Comparison of ENCODE assay signal across 11 mouse cellular contexts in the genomic region with DNA sequence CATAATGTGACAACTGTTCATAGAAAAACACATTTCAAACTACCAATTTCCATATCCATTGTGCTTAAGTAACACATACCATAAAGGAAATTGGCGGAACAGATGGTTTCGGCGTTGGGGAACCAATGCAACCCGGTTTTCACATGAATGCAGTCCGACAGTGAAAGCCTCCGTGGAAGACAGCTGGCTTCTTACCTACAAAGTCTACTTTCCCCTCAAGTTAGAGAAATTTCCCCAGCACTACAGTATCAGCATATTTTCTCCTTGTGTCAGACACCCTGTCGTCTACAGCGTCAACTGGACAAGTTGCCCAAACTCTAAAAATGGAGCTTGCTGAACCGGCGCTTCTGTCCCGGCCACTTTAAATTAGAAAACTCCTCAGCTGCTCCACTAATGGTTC.
DNase-seq lines count a peak whose midpoint lies in the region; ATAC-seq and TF ChIP-seq lines count a peak whose summit lies in the region.
"Had no signal": no experiment of that assay in that cellular context is flagged by ENCODE, and none has a peak within 500 bp of the region (broad histone marks: within the 10 kb centered on the region; RNA-seq: fewer than 3 reads in every experiment).

No protein-coding gene starts in this region.

- peaks cover 8% of the 10 kb centered on the region for H3K4me1 ChIP-seq in heart, adult 2 months (ENCODE audit: control insufficient read depth, insufficient read depth, low read length)
- peaks cover 36% of the 10 kb centered on the region for H3K4me1 ChIP-seq in embryonic facial prominence, embryonic 10.5 days
- 0 out of 2 replicates have a peak, but pooled peaks cover 7% of the 10 kb centered on the region for H3K4me1 ChIP-seq in forebrain, postnatal 0 days (ENCODE audit: insufficient read depth)
- H3K4me1 ChIP-seq in midbrain, embryonic 15.5 days: peaks cover 32% of the 10 kb centered on the region

- DNase-seq in heart, adult 2 months: no peak
- no peak for DNase-seq in heart, postnatal 4 days
- DNase-seq in embryonic facial prominence, embryonic 10.5 days (ENCODE audit: low spot score): no peak
- peak; percentile 25 for DNase-seq in forebrain, postnatal 0 days
- no peak for DNase-seq in spleen, postnatal 14 days (ENCODE audit: low spot score in 2 of 2)
- no peak for DNase-seq in spleen, adult 12 weeks (ENCODE audit: low spot score)
- DNase-seq in right cerebral cortex, postnatal 25 days: no peak
- DNase-seq: cerebellum, adult 8-10 months had no signal

- WGBS in heart, adult 2 months: 71% methylated on average over 11 of the region's 11 CpGs
- WGBS in embryonic facial prominence, embryonic 10.5 days: 67% methylated on average over 11 of the region's 11 CpGs
- WGBS in forebrain, postnatal 0 days: 17% methylated on average over 11 of the region's 11 CpGs
- WGBS in midbrain, embryonic 15.5 days: 16% methylated on average over 11 of the region's 11 CpGs

- no peaks in the 10 kb centered on the region for H3K79me2 ChIP-seq in heart, adult 2 months (replicated peaks; ENCODE audit: control insufficient read depth, insufficient read depth, low read length)

- TF ChIP-seq EP300 in heart, adult 2 months (IDR thresholded peaks at IDR 0.05; ENCODE audit: insufficient read depth, low read depth, low read length): no peak

- intact Hi-C loops in heart, adult 2 months (cut with DNase I): loop anchor here (10.0 kb wide), 1 partner anchor 86 kb away; no protein-coding TSS in a partner anchor

- no peak overlapping the region for H3K4me3 ChIP-seq in heart, adult 2 months
- H3K4me3 ChIP-seq in embryonic facial prominence, embryonic 10.5 days: peak overlapping the region; percentile 27
- H3K4me3 ChIP-seq in forebrain, postnatal 0 days (ENCODE audit: low read depth, low read length): peak overlapping the region; percentile 7; the same call in 1 of the 2 replicates
- H3K4me3 ChIP-seq in midbrain, embryonic 15.5 days: peak overlapping the region; percentile 27
- H3K4me3 ChIP-seq: megakaryocyte, embryonic 14.5 days had no signal

- no peak for ATAC-seq in forebrain, postnatal 0 days
- no peak for ATAC-seq in midbrain, embryonic 15.5 days (replicated peaks)

- no peaks in the 10 kb centered on the region for H3K27me3 ChIP-seq in heart, adult 2 months (ENCODE audit: control insufficient read depth, insufficient read depth, low read length)
- peaks cover 6% of the 10 kb centered on the region; the same call in 1 of the 2 replicates for H3K27me3 ChIP-seq in embryonic facial prominence, embryonic 10.5 days (replicated peaks; ENCODE audit: low read depth, poor library complexity, severe bottlenecking)
- no peaks in the 10 kb centered on the region for H3K27me3 ChIP-seq in forebrain, postnatal 0 days (ENCODE audit: insufficient read depth, low read length)
- H3K27me3 ChIP-seq in midbrain, embryonic 15.5 days (replicated peaks): no peaks in the 10 kb centered on the region
- H3K27me3 ChIP-seq: CH12.LX had no signal

- no peaks in the 10 kb centered on the region for H3K9me3 ChIP-seq in embryonic facial prominence, embryonic 10.5 days
- no peaks in the 10 kb centered on the region for H3K9me3 ChIP-seq in forebrain, postnatal 0 days (ENCODE audit: low read length)
- no peaks in the 10 kb centered on the region for H3K9me3 ChIP-seq in midbrain, embryonic 15.5 days
- H3K9me3 ChIP-seq: megakaryocyte, embryonic 14.5 days had no signal

- H3K36me3 ChIP-seq in heart, adult 2 months (ENCODE audit: control insufficient read depth, insufficient read depth, low read length): peaks cover 4% of the 10 kb centered on the region
- H3K36me3 ChIP-seq in embryonic facial prominence, embryonic 10.5 days (replicated peaks): no peaks in the 10 kb centered on the region
- no peaks in the 10 kb centered on the region for H3K36me3 ChIP-seq in forebrain, postnatal 0 days (ENCODE audit: insufficient read depth)
- no peaks in the 10 kb centered on the region for H3K36me3 ChIP-seq in midbrain, embryonic 15.5 days (replicated peaks)

- TF ChIP-seq CTCF in heart, adult 2 months (IDR thresholded peaks at IDR 0.05): no peak
- no peak for TF ChIP-seq CTCF in forebrain, postnatal 0 days (IDR thresholded peaks at IDR 0.05; ENCODE audit: low read depth)

- peak overlapping the region; percentile 33; the same call in 1 of the 2 replicates for H3K27ac ChIP-seq in heart, adult 2 months
- H3K27ac ChIP-seq in embryonic facial prominence, embryonic 10.5 days (replicated peaks): peak overlapping the region; percentile 68; the same call in 1 of the 2 replicates
- H3K27ac ChIP-seq in forebrain, postnatal 0 days (ENCODE audit: low read depth, low read length): no peak overlapping the region
- no peak overlapping the region for H3K27ac ChIP-seq in midbrain, embryonic 15.5 days

- no peak for TF ChIP-seq POLR2A in heart, adult 2 months (IDR thresholded peaks at IDR 0.05; ENCODE audit: insufficient read depth, low read depth, low read length)

- H3K4me2 ChIP-seq in forebrain, postnatal 0 days (ENCODE audit: low read depth): peak overlapping the region; percentile 44
- peak overlapping the region; percentile 52 for H3K4me2 ChIP-seq in midbrain, embryonic 15.5 days

- no peak overlapping the region for H3K9ac ChIP-seq in heart, adult 2 months (ENCODE audit: low read depth, low read length)
- H3K9ac ChIP-seq in forebrain, postnatal 0 days: 0 out of 2 replicates have a peak overlapping the region, but pooled peaks have one; percentile 7
- H3K9ac ChIP-seq in midbrain, embryonic 15.5 days: no peak overlapping the region

Comparison
In these comparisons a context has a peak if more than half of its experiments do, and no peak if none do; other contexts are left out.
1. H3K27ac ChIP-seq: peak in heart, adult 2 months (single experiment) and embryonic facial prominence, embryonic 10.5 days (single experiment); none in forebrain, postnatal 0 days (single experiment) and midbrain, embryonic 15.5 days (single experiment).